Mouse (Mus musculus): ENCODE results near the gene Kank2.
"Not testable (repeated sequence)": the region's sequence is repeated elsewhere in the genome, so short reads cannot be mapped to it uniquely, and the experiment has no call there.

Kank2 gene

GRCm38 (mm10) chr9:21781657-21782468 lies 16.7 kb downstream of the Kank2 start:
- no peak for DNase-seq

- no peak for DNase-seq
Measured at GRCm38 (mm10) chr9:21777726-21778125, 20.8 kb downstream of the Kank2 start.

- DNase-seq, result no peak
Measured at GRCm38 (mm10) chr9:21774353-21774752, 24.2 kb downstream of the Kank2 start.

- not testable (repeated sequence) for DNase-seq
Measured at GRCm38 (mm10) chr9:21773396-21773795, 25.1 kb downstream of the Kank2 start.

GRCm38 (mm10) chr9:21769558-21770183 lies 28.9 kb downstream of the Kank2 start:
- DNase-seq, result no peak

- no peak for DNase-seq
Measured at GRCm38 (mm10) chr9:21768511-21769411, 29.8 kb downstream of the Kank2 start.

- DNase-seq, result no peak
Measured at GRCm38 (mm10) chr9:21767896-21768295, 30.6 kb downstream of the Kank2 start.

- DNase-seq, result no peak
Measured at GRCm38 (mm10) chr9:21764084-21764999, 34.2 kb downstream of the Kank2 start.

GRCm38 (mm10) chr9:21762135-21762534 lies 36.4 kb downstream of the Kank2 start:
- DNase-seq, result no peak

GRCm38 (mm10) chr9:21760155-21761088 lies 38.1 kb downstream of the Kank2 start, which contains the start of gene Spc24:
Spc24 (minus strand) TSS chr9:21760303.
- peak; percentile 92 for DNase-seq

GRCm38 (mm10) chr9:21759718-21760117 lies 38.8 kb downstream of the Kank2 start:
- no peak for DNase-seq

GRCm38 (mm10) chr9:21758576-21759529 lies 39.7 kb downstream of the Kank2 start:
- no peak for DNase-seq

- no peak for DNase-seq
Measured at GRCm38 (mm10) chr9:21754516-21755321, 43.8 kb downstream of the Kank2 start.

GRCm38 (mm10) chr9:21754003-21754402 lies 44.5 kb downstream of the Kank2 start:
- no peak for DNase-seq

- peak; percentile 44 for DNase-seq
Measured at GRCm38 (mm10) chr9:21752252-21752792, 46.2 kb downstream of the Kank2 start.

GRCm38 (mm10) chr9:21751347-21751746 lies 47.2 kb downstream of the Kank2 start:
- no peak for DNase-seq

GRCm38 (mm10) chr9:21750370-21750769 lies 48.2 kb downstream of the Kank2 start:
- no peak for DNase-seq

- no peak for DNase-seq
Measured at GRCm38 (mm10) chr9:21749382-21750118, 49.0 kb downstream of the Kank2 start.
